Mouse (Mus musculus) layer of hippocampus, postnatal 14 days (tissue): Measurements from ENCODE around the gene Fshr. TPM values are rescaled to one million over a fixed set of nuclear protein-coding genes. Genes with fewer than 3 reads are reported as not detected.

Experiments used
- DNase-seq, 2 experiments: peaks; one replicate each; pipeline ENCODE4 v3.0.0; 2021 to 2022; ENCODE audit warnings: low spot score in 2 of 2, mixed read lengths in 1 of 2
- total RNA-seq, 2 experiments: library from RNA; stranded (reverse); gene quantifications; 2 replicates each; pipeline ENCODE4 v1.2.3; 2021

Fshr gene
- total RNA-seq, 2 experiments from 2014 or later = not detected

DNA sequence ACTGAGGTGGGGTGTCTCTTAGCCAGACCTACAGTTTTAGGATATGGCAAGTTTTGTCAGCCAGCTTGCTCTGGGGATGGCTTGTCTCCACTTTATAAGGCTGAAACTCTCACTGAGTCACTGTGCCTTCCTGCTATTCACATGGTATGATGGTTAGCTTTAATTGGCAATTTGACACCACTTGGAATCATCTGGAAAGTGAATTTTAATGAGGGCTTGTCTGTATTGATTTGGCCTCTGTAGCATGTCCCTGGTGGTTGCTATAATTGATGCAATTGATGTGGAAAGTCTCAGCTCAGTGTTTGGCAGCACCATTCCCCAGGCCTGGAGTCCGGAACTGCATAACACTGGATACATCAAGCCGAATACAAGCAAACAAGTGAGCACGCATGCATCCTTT, 164.4 kb downstream of the Fshr start:
- no peak for DNase-seq

DNA sequence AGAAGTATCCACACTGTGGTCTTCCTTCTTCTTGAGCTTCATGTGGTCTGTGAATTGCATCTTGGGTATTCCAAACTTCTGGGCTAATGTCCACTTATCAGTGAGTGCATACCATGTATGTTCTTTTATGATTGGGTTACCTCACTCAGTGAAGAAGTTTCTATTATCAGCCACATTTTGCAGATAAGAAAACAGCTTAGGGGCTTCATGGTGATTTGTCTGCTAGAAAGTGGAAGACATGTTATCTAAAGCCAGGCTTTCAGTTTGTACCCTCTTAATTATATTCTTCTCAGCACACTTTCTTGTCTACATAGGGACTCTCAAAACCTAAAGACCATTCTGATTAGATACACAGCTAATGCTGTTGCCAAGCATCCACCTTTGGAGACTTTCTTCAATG, 165.8 kb downstream of the Fshr start:
- DNase-seq = no peak

DNA sequence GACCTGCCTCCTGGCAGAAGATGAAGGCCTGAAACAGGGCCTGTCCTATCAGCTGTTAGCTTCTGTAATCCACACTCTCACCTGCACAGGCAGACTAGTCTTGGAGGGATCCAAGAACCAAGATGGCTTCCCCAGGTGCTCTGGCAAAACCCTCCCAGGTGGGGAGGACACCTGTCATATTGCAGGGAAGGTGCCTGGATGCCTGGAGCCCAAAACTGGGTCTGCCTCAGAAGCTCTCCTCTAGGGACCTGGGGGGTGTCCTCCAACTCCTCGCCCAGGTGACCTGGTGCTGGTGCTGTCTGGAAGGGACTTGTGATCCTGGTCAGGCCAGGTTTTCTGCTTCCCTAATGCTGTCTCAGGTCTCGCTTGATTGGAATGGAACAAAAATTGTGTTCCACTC, 167.5 kb downstream of the Fshr start:
- DNase-seq = no peak

DNA sequence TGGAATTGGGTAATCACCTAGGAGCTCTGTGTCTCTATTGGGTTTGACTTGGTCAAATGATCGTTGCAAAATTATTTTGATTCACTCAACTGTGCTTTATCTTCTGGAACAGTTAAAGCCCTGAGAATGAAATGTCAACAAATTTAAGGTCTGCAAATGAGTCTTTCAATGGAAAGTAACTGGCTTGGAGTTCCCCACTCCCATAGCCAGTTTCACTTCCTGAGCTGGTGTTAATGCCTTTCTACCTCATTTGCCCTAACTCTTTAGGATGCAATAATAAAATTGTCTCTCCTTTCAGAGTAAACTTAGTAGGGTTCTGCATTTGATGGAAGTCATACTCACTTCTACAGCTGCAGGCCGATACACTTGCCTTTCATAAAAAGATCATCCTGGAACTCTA, 181.0 kb downstream of the Fshr start:
- no peak for DNase-seq

DNA sequence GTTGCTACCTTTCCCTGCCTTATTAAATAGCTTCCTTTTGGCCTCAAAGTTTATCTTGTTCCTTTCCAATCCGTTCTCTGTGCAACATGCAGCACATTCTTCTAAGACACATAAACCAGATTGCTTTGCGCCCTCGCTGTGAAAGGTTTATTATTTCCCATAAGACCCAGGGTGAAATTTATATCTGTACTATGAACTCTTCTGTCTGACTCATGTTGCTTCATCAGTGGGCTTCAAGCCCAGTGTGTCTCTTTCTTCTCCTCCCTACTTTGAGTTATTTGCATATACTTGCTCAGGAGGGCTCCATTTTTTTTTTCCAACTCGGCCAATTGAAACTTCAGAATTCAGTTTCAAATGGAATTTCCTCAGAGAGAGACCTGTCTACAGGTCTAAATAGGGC, 183.5 kb downstream of the Fshr start:
- DNase-seq = no peak

DNA sequence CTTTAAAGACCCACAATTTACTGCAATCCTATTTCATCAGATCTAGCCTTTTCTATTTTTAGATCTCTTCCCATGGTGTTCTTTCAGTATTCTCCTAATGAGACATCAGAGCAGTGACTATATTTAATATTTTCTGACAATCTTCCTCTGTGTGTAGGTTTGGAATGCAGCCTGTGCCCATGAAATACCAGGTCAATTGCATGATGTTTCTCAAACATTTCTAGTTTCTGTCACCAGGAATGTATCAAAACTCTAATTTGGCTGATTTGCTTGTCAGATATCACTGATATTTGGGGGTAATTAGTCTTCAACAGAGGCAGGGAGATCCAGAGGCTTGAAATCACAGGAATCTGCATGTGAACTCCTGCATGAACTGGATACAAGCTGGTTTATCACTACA, 186.8 kb downstream of the Fshr start:
- no peak for DNase-seq

DNA sequence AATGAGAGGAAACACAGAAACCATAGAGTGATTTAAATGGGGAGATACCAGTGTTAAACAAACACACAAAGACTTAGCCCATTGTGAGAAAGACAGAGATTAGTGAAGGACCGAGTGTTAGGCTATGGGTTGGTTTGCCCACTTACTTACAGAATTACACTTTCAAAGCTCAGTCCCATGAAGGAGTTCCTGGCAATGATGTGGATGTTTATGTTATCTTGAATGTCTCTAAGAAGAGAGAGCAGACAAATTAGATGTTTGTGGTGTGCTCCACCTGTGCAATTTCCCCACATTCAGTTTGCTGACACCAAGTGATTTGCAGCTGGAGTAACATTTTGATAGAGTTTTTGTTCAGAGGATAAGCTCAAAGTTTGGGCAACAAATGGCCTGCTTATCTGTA, 191.4 kb downstream of the Fshr start:
- no peak for DNase-seq

DNA sequence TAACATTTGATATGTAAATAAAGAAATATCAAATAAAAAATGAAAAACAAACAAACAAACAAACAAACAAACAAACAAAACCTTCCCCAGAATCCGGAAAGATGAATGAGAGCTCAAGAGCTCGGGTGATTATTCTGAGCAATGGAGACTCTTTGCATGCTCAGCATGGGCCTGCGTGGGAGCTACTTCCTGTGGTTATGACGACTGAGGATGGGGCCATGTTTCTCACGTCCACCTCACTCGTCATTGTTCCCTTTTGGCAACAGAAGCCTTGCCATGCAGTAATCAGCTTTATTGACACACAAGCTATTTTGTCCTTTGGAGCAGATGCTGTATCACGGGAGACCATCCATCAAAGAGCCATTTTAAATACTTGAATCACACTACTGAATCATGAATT, 191.8 kb downstream of the Fshr start:
- DNase-seq = no peak

DNA sequence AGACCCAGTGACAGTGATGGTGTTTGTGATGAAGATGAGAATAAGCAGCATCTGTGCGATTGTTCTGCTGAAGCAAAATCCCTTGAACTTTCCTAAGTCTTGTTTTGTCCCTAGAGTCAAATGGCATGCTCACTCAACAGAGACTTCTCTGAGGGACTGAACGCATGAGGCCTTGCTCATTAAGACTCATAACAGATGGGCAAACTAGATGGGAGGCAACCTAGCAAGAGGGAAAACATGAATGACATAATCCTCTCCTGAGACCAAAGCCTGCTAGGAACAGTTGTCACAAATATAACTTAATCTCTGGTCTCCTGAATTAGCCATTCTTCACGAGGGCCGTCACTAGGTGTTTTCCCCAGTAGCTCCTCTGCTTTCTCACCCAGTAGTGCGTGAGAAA, 194.5 kb downstream of the Fshr start:
- no peak for DNase-seq

DNA sequence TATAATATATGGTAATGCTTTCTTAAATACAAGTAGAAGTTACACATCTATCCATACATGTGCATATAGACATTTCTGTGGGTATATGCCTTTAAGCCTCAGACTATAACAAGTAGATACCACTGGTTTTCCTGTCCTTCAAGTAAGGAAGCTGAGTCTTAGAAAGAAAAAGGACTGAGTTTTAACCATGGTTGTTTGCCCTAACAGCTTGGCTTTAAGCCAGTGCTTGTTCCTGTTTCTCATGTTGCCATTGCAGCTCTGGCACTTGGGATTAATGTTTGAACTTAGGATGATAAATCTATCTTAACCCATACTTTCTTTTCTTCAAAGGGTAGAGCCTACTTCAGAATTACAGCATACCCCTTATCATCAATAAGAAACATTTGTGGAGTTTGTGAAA, 200.6 kb downstream of the Fshr start:
- DNase-seq = no peak

DNA sequence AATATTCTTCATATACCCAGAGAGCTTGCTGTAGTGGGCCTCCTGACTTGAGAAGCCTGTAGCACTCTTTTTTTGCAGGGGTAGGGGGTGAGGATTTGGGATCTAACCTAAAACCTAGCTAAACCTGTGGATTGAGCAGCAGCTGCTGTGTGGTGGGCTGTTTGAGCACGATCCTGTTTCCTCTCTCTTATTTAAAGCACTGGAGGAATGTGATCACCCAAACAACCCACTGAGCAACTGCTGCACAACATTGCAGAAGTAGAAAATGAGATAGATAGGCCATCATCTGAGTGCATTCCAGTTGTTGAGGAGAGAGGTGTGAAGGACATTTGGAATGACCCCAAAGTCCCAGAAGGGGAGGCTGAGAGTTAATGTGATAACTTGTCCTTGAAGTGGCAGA, 202.2 kb downstream of the Fshr start:
- no peak for DNase-seq

DNA sequence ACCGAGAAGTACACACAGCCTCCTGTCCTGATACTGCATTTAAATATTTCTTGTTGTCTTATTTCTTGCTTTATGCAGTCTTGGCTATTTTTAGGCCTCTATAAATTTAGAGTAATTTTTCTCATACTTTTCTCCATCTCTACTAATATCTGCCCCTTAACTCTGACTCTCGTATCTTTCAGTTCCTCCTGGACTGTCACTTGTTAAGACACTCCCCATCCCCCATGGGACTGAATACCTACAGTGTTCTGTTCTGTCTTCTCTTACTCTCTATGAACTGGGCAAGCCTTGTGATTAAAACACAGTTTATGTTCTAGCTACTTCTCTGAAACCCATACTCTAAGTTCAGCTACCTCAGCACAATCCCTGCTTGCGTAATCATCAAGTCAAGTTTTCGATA, 209.2 kb downstream of the Fshr start:
- DNase-seq = no peak

DNA sequence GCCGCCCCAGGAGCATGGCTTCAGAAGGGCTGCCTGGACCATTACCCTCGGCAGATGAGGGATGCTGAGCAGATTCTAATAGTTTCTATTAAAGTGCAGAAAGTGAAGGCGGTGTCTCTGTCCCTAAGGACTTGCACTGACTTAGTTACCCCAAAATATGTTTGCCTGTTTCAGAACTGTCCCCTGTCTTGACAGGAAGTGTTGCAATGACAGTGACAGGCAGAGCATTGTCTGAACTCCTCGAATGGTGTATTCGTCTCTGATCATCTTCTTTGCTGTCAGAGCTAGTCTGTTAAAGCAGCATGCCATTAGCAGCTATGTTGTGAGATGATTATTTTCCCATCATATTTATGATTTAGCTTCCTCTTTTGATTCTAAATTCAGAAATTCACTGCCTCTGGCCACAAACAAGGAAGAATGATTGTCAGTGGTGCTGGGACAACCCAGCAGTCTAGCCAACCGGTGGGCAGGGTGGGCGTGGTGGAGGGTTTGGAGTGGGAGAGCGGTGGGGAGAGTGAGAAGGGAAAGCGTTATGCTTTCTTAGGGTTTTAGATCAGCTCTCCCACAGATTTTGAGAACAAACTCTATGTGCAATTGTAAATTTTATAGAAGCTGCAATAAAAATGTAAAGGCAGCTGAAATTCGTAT, 219.6 kb downstream of the Fshr start:
- DNase-seq = no peak

DNA sequence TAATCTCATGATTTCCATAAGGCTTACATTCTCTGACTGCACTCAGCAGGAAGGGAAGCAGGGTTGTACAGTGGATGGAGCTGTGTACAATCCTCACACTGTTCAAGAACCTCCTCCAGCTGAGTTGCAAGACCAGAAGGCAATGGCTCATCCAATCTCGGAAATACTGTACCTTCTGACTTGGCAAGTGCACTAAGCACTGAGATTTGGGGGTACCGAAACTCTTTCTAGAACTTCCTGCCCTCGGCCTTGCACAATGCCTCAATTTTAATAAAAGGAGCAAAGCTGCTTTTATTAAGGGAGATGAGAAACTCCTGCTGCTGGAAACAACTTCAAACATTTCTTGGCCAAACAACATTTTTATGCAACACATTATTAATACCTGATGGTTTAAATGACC, 225.9 kb downstream of the Fshr start:
- no peak for DNase-seq

DNA sequence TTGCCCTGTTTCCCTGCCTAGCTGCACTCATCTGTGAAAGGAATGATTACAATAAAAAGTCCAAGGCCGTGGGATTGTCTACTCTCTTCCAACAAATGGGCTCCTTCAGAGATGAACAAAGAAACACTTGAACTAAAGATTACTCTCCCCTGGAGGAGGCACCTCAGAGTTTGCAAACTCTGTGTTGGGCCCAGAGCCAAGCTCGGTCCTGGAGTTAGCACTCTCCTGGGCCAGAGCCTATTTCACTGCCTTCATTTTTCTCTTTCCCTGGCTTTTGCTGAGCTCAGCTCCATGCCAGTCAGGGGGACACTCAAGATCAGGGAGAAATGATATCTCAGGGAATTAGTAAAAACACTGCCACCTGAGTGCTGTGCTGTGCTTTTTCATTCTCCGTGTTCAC, 234.4 kb downstream of the Fshr start:
- no peak for DNase-seq

DNA sequence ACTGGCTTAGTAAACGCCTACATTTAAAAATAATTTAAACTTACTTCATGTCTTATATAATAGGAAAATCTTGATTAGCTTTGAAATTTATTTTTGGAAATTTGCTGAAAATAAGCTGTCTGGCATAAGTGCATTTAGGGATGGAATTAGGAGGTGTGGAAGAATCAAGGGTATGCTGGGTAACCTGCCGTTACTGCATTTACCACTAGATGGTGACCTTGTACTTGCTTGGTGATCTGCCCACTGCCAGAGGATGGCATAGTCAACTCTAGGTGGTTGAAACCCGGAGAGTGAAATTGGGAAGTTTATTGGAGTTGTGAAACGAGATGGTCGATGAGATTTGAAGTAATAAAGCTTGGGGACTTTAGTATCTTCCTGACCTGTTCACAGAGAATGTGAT, 246.5 kb downstream of the Fshr start:
- DNase-seq = peak; percentile 64 to 82

DNA sequence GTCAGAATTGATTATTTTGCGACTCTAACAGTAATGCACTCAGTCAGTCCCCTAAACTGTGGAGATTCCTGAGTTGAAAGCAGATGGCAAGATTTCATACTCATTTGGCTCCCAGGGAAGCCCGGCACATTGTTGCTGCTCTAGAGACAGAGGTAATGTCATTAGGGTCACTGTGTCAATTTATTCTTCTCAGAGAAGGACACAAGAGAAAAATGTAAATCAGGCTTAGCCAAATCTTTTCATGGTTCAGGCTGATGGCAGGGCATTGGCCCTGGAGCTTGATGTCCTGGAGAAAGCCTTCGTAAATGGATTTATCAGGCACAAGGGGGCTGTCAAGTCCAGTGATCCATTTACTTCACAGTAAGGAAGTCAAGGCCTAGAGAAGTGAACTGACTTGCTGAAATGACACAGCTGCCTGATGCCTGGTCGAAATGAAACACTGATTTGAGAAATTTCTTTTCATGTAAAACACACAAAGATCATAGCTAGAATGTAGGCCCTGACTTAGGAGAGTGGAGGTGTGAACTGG, 262.3 kb downstream of the Fshr start:
- DNase-seq = no peak

DNA sequence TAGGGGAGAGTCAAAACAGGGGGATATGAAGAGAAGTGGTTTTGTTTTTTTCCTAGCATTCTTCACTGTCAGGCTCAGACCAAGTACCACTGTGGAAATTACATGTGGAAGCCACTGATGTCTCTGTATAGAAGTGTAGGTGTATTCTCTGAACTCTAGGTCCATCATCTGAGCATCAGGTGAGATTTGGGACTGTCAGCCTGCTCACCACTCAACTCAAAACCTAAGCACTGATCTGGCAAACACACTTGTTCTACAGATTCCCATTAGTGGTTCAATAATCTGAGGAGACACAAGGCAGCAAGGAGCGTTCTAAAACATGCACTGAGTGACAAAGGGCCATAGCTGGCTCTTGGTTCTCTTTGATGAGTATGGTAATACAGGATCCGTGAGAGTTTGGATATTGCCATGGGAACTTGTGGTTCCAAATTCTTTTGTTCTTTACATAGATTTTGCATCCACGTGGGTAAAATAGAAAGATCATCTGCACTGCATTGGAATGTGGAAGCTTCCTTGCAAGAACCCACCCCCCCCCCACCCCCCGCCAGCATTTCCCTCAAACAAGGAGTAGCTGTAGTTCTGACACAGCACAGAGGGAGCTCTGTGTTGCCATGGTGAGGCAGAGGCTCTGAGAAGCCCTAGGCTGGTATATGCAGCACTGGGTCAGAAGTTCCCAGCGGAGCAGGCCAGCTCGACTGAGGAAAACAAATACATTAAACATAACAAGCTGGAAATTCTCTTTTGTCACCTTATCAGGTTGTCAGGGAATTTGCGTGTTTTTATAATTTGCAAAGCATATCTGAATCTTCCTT, 262.9 kb downstream of the Fshr start:
- DNase-seq = peak; percentile 34 to 41

DNA sequence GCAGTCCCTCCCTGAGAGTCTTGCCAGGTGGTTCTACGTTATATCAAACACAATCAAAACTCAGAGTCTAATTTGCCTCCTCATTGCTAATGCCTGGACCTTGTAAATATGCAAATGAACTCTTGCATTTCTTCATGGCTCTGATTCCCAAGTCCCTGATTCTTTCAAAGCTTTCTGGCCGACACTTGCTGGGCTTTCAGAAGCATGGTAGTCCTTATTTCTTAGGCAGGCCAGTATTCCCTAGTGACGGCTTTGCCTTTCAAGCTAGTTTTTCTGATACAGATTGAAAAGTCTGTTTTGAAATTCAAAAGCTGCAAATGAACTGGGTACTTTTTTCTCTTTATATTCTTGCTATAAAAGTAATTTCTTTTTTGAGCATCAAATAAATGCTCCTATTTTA, 263.5 kb downstream of the Fshr start:
- DNase-seq = no peak
